Mouse (Mus musculus): ENCODE measurements around the gene Myom3.

DNA sequence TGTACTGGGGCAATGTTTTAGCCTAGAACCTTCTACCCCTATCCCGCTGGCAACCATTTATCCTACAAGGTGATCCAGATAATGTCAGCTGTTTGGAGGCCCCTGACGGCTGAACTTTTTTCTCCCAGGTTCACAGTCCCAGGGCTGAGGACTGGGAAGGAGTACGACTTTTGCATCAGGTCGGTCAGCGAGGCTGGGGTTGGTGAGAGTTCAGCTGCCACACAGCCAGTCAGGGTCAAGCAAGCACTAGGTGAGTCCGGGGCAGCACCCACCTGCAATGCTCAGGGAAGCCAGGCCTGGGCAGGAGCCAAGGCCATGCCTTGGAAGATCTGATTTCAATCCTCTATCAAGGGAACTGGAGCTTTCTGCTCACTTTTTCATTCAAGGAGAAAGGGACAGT lies 27.8 kb downstream of the Myom3 start:
- TF ChIP-seq EP300 (IDR thresholded peaks at IDR 0.05; ENCODE audit: insufficient read depth, low read depth, low read length), result no peak
- no peak for TF ChIP-seq CTCF (IDR thresholded peaks at IDR 0.05)

Data from heart, adult 2 months (tissue).